In the genomic region with DNA sequence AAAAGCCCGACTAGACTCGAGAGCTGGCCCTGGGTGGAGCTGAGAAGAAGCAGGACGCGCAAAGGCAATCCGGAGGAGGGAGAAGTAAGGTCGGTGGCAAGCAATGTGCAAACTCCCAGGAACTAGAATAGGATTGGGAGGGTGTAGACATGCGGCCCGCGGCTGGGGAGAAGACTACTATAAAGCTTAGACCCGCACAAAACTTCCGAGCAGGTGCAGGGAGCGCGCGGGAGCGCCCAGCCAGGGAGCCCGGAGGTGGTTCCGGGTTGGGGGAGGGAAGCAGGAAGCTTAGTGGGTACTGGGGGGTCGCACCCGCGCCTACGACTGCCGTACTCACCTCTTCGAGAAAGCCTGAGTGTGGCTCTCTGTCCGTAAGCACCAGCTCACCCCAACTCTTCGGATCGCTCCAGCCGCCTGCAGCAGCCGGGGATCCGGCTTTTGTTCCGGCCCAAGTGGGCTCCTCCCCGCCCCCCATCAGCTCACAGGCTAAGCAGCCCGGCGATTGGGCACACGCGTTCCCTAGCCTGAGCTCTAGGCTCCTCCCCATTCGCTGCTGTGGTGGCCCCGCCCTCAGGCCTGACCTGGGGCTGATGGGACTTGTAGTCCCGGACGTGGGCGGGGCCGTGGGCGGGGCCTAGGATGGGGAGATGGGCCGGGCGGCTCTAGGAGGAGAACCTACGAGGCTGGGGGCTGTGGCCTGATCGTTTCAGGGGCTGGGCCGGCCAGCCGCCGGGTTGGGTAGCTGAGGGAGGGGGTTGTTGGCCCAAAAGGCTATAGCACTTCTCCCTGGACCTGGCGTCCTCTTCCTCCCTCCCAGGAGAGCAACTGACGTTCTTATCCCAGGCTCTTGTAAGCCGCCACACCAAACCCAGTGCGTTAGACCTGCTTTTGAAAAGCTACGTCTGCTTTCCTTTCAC, we compare ENCODE assay signal across 8 mouse cellular contexts. TPM values are rescaled to one million over a fixed set of nuclear protein-coding genes. Genes with fewer than 3 reads are reported as not detected.
DNase-seq lines count a peak whose midpoint lies in the region; ATAC-seq and TF ChIP-seq lines count a peak whose summit lies in the region.

Gene Acly, minus strand, starts transcription at position 543 of the 917 bp plus-strand sequence.

- under 1% methylated on average over 54 of the region's 54 CpGs for WGBS in kidney, embryonic 14.5 days
- WGBS in limb, embryonic 15.5 days, result under 1% methylated on average over 54 of the region's 54 CpGs

- H3K36me3 ChIP-seq in kidney, embryonic 14.5 days (ENCODE audit: control insufficient read depth, insufficient read depth, low read length), result peaks cover 10% of the 10 kb centered on the region
- H3K36me3 ChIP-seq in limb, embryonic 15.5 days, result peaks cover 11% of the 10 kb centered on the region

- TF ChIP-seq CTCF in bone marrow macrophage, adult 2 months (IDR thresholded peaks at IDR 0.05; ENCODE audit: low read depth, low read length), result no peak
- TF ChIP-seq CTCF in embryonic fibroblast, embryonic 13.5 days (IDR thresholded peaks at IDR 0.05; ENCODE audit: borderline replicate concordance, insufficient read depth, low read length), result no peak

- H3K4me2 ChIP-seq in kidney, embryonic 14.5 days (replicated peaks; ENCODE audit: low read depth, low read length), result peak within 1 kb of the TSS; percentile 73
- peak within 1 kb of the TSS; percentile 76 for H3K4me2 ChIP-seq in limb, embryonic 15.5 days

- peak; percentile 100 for DNase-seq in A20 (ENCODE audit: low read depth, low spot score)
- peak; percentile 97 for DNase-seq in heart, adult 9 months (ENCODE audit: low spot score in 2 of 2)
- peak; percentile 89 for DNase-seq in monocyte, adult 2 months (ENCODE audit: low read depth in 1 of 2, low spot score in 2 of 2)
- DNase-seq in spleen, postnatal 36 days (ENCODE audit: low spot score in 2 of 2), result peak; percentile 99

- H3K4me3 ChIP-seq in bone marrow macrophage, adult 2 months (ENCODE audit: insufficient read depth, low read length), result peak within 1 kb of the TSS; percentile 78
- peak within 1 kb of the TSS; percentile 93 for H3K4me3 ChIP-seq in embryonic fibroblast, embryonic 13.5 days (ENCODE audit: insufficient read depth, low read length)
- peak within 1 kb of the TSS; percentile 90 for H3K4me3 ChIP-seq in kidney, embryonic 14.5 days (ENCODE audit: low read length)
- H3K4me3 ChIP-seq in limb, embryonic 15.5 days, result peak within 1 kb of the TSS; percentile 85

- peak within 1 kb of the TSS; percentile 87 for H3K9ac ChIP-seq in kidney, embryonic 14.5 days (ENCODE audit: low read depth, low read length)
- H3K9ac ChIP-seq in limb, embryonic 15.5 days, result peak within 1 kb of the TSS; percentile 72

- H3K27ac ChIP-seq in bone marrow macrophage, adult 2 months (ENCODE audit: insufficient read depth, low read depth, low read length), result peak within 1 kb of the TSS; percentile 75
- H3K27ac ChIP-seq in embryonic fibroblast, embryonic 13.5 days (ENCODE audit: insufficient read depth, low read length), result peak within 1 kb of the TSS; percentile 53
- H3K27ac ChIP-seq in kidney, embryonic 14.5 days (ENCODE audit: low read depth, low read length), result peak within 1 kb of the TSS; percentile 93
- peak within 1 kb of the TSS; percentile 91 for H3K27ac ChIP-seq in limb, embryonic 15.5 days

- no peaks in the 10 kb centered on the region for H3K9me3 ChIP-seq in kidney, embryonic 14.5 days (ENCODE audit: control insufficient read depth, low read length)
- H3K9me3 ChIP-seq in limb, embryonic 15.5 days, result no peaks in the 10 kb centered on the region

- peak; percentile 97 for TF ChIP-seq POLR2A in bone marrow macrophage, adult 2 months (IDR thresholded peaks at IDR 0.05; ENCODE audit: borderline replicate concordance, low read depth, low read length)
- peak; percentile 99 for TF ChIP-seq POLR2A in embryonic fibroblast, embryonic 13.5 days (IDR thresholded peaks at IDR 0.05; ENCODE audit: low read depth, low read length)

- H3K4me1 ChIP-seq in bone marrow macrophage, adult 2 months (ENCODE audit: control insufficient read depth, insufficient read depth, low read length), result peaks cover 30% of the 10 kb centered on the region
- peaks cover 12% of the 10 kb centered on the region; the same call in 1 of the 2 replicates for H3K4me1 ChIP-seq in embryonic fibroblast, embryonic 13.5 days (ENCODE audit: control insufficient read depth, insufficient read depth, low read length)
- peaks cover 23% of the 10 kb centered on the region for H3K4me1 ChIP-seq in kidney, embryonic 14.5 days (ENCODE audit: control insufficient read depth, insufficient read depth, low read length)
- peaks cover 35% of the 10 kb centered on the region for H3K4me1 ChIP-seq in limb, embryonic 15.5 days

- peak; percentile 98 for ATAC-seq in kidney, embryonic 14.5 days (ENCODE audit: low FRiP score, low TSS enrichment)
- peak; percentile 99 for ATAC-seq in limb, embryonic 15.5 days (ENCODE audit: insufficient number of reproducible peaks, low FRiP score, low TSS enrichment, low read depth)

- no peaks in the 10 kb centered on the region for H3K27me3 ChIP-seq in kidney, embryonic 14.5 days (ENCODE audit: control insufficient read depth, insufficient read depth, low read length)
- no peaks in the 10 kb centered on the region for H3K27me3 ChIP-seq in limb, embryonic 15.5 days

RNA-seq across cellular contexts. Expression of gene Acly, which starts in this region (rescaled TPM):
- 51.4 and 62.3 TPM in 2 replicates for polyA plus RNA-seq in bone marrow macrophage, adult 2 months (2012; ENCODE audit: insufficient read depth, insufficient read length, missing spikeins)
- 111 and 143 TPM in 2 replicates for polyA plus RNA-seq in embryonic fibroblast, embryonic 13.5 days (2011; ENCODE audit: insufficient read length, low read depth, missing spikeins)
- polyA plus RNA-seq in kidney, embryonic 14.5 days (2014; fragmentation: Nextera tagmentation; extraction: Ambion mirVana), result 70.1 and 158 TPM in 2 replicates
- 181 and 189 TPM in 2 replicates for polyA plus RNA-seq in limb, embryonic 15.5 days (2015; fragmentation: Nextera tagmentation; extraction: Ambion mirVana)

Comparison
In these comparisons a context has a peak if more than half of its experiments do, and no peak if none do; other contexts are left out.
1. Peak in every context shown above with its lines: DNase-seq, ATAC-seq, H3K4me3 ChIP-seq and H3K27ac ChIP-seq.